Mouse (Mus musculus): ENCODE measurements around the gene Olfr338.
"Not testable (repeated sequence)": the region's sequence is repeated elsewhere in the genome, so short reads cannot be mapped to it uniquely, and the experiment has no call there.

Olfr338 gene

GRCm38 (mm10) chr2:36373219-36373618 lies at the start of gene Olfr338:
Olfr338 (plus strand) TSS chr2:36373519.
- DNase-seq: no peak

- not testable (repeated sequence) for DNase-seq
Measured at GRCm38 (mm10) chr2:36415174-36415573, 41.9 kb downstream of the Olfr338 start.

GRCm38 (mm10) chr2:36415591-36415990 lies 42.3 kb downstream of the Olfr338 start:
- not testable (repeated sequence) for DNase-seq

- DNase-seq: no peak
Measured at GRCm38 (mm10) chr2:36418647-36419046, 45.3 kb downstream of the Olfr338 start, which contains the start of gene Olfr339. Olfr339 (plus strand) TSS chr2:36418947.

Data from kidney, adult 8-10 months (tissue).